16 mouse cellular contexts compared by ENCODE assay signal in genomic region chr1:91742914-91743313, GRCm38 (mm10). TPM values are rescaled to one million over a fixed set of nuclear protein-coding genes. Genes with fewer than 3 reads are reported as not detected.
DNase-seq lines count a peak whose midpoint lies in the region; ATAC-seq and TF ChIP-seq lines count a peak whose summit lies in the region.
"Had no signal": no experiment of that assay in that cellular context is flagged by ENCODE, and none has a peak within 500 bp of the region (broad histone marks: within the 10 kb centered on the region; RNA-seq: fewer than 3 reads in every experiment).

No protein-coding gene starts in this region.

- ATAC-seq in lung, embryonic 14.5 days (ENCODE audit: insufficient read depth): peak; percentile 24; the same call in 1 of the 2 replicates
- no peak for ATAC-seq in embryonic facial prominence, embryonic 11.5 days (replicated peaks; ENCODE audit: insufficient number of reproducible peaks, low FRiP score, low TSS enrichment, low read depth)

- H3K4me2 ChIP-seq in lung, embryonic 14.5 days: no peak overlapping the region
- no peak overlapping the region for H3K4me2 ChIP-seq in embryonic facial prominence, embryonic 11.5 days (ENCODE audit: low read depth, low read length)
- H3K4me2 ChIP-seq: liver, embryonic 13.5 days; midbrain, embryonic 12.5 days; neural tube, embryonic 12.5 days; stomach, embryonic 15.5 days had no signal

- no peaks in the 10 kb centered on the region for H3K9me3 ChIP-seq in lung, embryonic 14.5 days (ENCODE audit: low read depth, low read length)
- no peaks in the 10 kb centered on the region for H3K9me3 ChIP-seq in embryonic facial prominence, embryonic 11.5 days (replicated peaks; ENCODE audit: control insufficient read depth, low read length)
- H3K9me3 ChIP-seq: liver, embryonic 13.5 days; midbrain, embryonic 12.5 days; neural tube, embryonic 12.5 days; stomach, embryonic 15.5 days had no signal

- TF ChIP-seq CTCF in lung, embryonic 14.5 days (IDR thresholded peaks at IDR 0.05; ENCODE audit: low read depth): no peak

- no peak overlapping the region for H3K4me3 ChIP-seq in lung, embryonic 14.5 days (ENCODE audit: low read depth, low read length)
- H3K4me3 ChIP-seq in embryonic facial prominence, embryonic 11.5 days (ENCODE audit: low read depth, low read length): no peak overlapping the region
- H3K4me3 ChIP-seq: liver, embryonic 13.5 days; midbrain, embryonic 12.5 days; neural tube, embryonic 12.5 days; stomach, embryonic 15.5 days had no signal

- H3K27ac ChIP-seq in lung, embryonic 14.5 days (ENCODE audit: low read depth): no peak overlapping the region
- no peak overlapping the region for H3K27ac ChIP-seq in embryonic facial prominence, embryonic 11.5 days (replicated peaks; ENCODE audit: low read depth, low read length)
- H3K27ac ChIP-seq: liver, embryonic 13.5 days; midbrain, embryonic 12.5 days; neural tube, embryonic 12.5 days; stomach, embryonic 15.5 days had no signal

- no peak overlapping the region for H3K9ac ChIP-seq in lung, embryonic 14.5 days
- H3K9ac ChIP-seq in embryonic facial prominence, embryonic 11.5 days (replicated peaks; ENCODE audit: low read length): no peak overlapping the region
- H3K9ac ChIP-seq: liver, embryonic 13.5 days; midbrain, embryonic 12.5 days; neural tube, embryonic 12.5 days; stomach, embryonic 15.5 days had no signal

- DNase-seq in embryo, embryonic 10 days (ENCODE audit: low spot score): peak; percentile 59
- DNase-seq in embryo, embryonic 9.5 days (ENCODE audit: extremely low spot score): no peak
- DNase-seq in lung, embryonic 14.5 days: peak; percentile 82
- DNase-seq in lung, postnatal 25 days (ENCODE audit: low spot score): no peak
- peak; percentile 35 for DNase-seq in ES-CJ7 (ENCODE audit: low read depth, low spot score)
- DNase-seq in embryonic facial prominence, embryonic 11.5 days (ENCODE audit: low spot score): peak; percentile 71
- DNase-seq in yolk sac, embryonic 10.5 days (ENCODE audit: low spot score): no peak
- no peak for DNase-seq in spleen, postnatal 36 days (ENCODE audit: low spot score in 2 of 2)
- DNase-seq: cerebellum, postnatal 36 days; gastrocnemius, postnatal 10 days; kidney, adult 18-20 months; layer of hippocampus, postnatal 36 days; liver, embryonic 13.5 days had no signal

- WGBS in lung, embryonic 14.5 days: 39% methylated on average over 3 of the region's 3 CpGs
- WGBS in embryonic facial prominence, embryonic 11.5 days: 52% methylated on average over 3 of the region's 3 CpGs

- no peaks in the 10 kb centered on the region for H3K36me3 ChIP-seq in lung, embryonic 14.5 days (ENCODE audit: insufficient read depth)
- no peaks in the 10 kb centered on the region for H3K36me3 ChIP-seq in embryonic facial prominence, embryonic 11.5 days (replicated peaks; ENCODE audit: control insufficient read depth, insufficient read depth, low read depth, low read length)
- H3K36me3 ChIP-seq: liver, embryonic 13.5 days; midbrain, embryonic 12.5 days; neural tube, embryonic 12.5 days; stomach, embryonic 15.5 days had no signal

- H3K4me1 ChIP-seq in lung, embryonic 14.5 days (ENCODE audit: insufficient read depth): 0 out of 2 replicates have a peak, but pooled peaks cover 4% of the 10 kb centered on the region
- no peaks in the 10 kb centered on the region for H3K4me1 ChIP-seq in embryonic facial prominence, embryonic 11.5 days (ENCODE audit: control insufficient read depth, insufficient read depth, low read length)
- H3K4me1 ChIP-seq: liver, embryonic 13.5 days; midbrain, embryonic 12.5 days; neural tube, embryonic 12.5 days; stomach, embryonic 15.5 days had no signal

- H3K27me3 ChIP-seq in lung, embryonic 14.5 days (ENCODE audit: insufficient read depth, low read length): no peaks in the 10 kb centered on the region
- no peaks in the 10 kb centered on the region for H3K27me3 ChIP-seq in embryonic facial prominence, embryonic 11.5 days (ENCODE audit: control insufficient read depth, insufficient read depth, low read length)
- H3K27me3 ChIP-seq: neural tube, embryonic 12.5 days; stomach, embryonic 15.5 days had no signal

RNA-seq across cellular contexts. Expression of gene Twist2, which starts 58.3 kb away (rescaled TPM):
- polyA plus RNA-seq in lung, embryonic 14.5 days (2014; fragmentation: Nextera tagmentation; extraction: Ambion mirVana): 12.8 and 12.9 TPM in 2 replicates
- 52.3 and 59.4 TPM in 2 replicates for polyA plus RNA-seq in embryonic facial prominence, embryonic 11.5 days (2014; fragmentation: Nextera tagmentation; extraction: Ambion mirVana)

Comparison
In these comparisons a context has a peak if more than half of its experiments do, and no peak if none do; other contexts are left out.
1. DNase-seq: peak in embryo, embryonic 10 days (single experiment), lung, embryonic 14.5 days (single experiment), ES-CJ7 (single experiment) and embryonic facial prominence, embryonic 11.5 days (single experiment); none in embryo, embryonic 9.5 days (single experiment), lung, postnatal 25 days (single experiment), yolk sac, embryonic 10.5 days (single experiment) and spleen, postnatal 36 days (0 of 2).